Mouse (Mus musculus): ENCODE results near the gene Ntf3. TPM values are rescaled to one million over a fixed set of nuclear protein-coding genes. Genes with fewer than 3 reads are reported as not detected.

The Ntf3 gene
- total RNA-seq, 1 experiment from 2014 or later = not detected

DNA sequence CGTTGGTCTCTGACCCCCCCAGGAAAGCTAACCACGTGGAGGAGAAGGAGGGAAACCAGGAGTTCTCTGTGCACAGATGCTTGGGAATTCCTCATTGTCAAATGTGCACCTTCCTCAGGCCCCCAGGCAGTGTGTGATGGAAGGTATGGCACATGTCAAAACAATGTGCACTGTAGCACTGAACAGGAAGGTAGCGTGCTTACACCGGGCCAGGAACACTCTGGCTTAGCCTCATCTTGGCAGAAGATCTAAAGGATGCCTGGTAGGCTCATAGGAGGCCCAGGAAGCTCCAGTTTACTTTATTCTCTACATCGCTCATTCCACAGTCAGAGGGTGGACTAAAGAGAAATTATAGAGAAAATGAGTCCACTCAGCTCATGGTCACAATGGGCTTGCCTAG lies 57.5 kb downstream of the Ntf3 start:
- ATAC-seq (ENCODE audit: extremely low read depth, insufficient number of reproducible peaks, low FRiP score, poor library complexity, severe bottlenecking) = no peak

DNA sequence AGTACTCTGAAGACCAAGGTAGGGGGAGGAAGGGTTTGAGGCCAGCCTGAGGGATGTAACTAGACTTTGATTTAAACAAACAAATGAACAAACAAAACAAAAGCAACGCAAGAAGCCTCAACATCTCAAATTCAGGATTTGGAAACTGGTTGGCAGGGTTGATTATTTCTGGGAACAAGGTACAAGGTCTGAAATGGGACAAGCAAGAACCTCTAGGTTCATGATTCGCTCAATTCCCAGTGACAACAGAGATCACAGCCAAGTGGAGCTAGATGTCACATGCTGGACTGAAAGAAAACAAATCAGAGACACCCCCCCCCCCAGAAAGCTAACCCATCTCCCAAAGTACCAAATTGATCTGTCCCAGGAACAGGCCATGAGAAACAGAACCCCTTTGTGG lies 57.9 kb downstream of the Ntf3 start:
- no peak for ATAC-seq (ENCODE audit: extremely low read depth, insufficient number of reproducible peaks, low FRiP score, poor library complexity, severe bottlenecking)

DNA sequence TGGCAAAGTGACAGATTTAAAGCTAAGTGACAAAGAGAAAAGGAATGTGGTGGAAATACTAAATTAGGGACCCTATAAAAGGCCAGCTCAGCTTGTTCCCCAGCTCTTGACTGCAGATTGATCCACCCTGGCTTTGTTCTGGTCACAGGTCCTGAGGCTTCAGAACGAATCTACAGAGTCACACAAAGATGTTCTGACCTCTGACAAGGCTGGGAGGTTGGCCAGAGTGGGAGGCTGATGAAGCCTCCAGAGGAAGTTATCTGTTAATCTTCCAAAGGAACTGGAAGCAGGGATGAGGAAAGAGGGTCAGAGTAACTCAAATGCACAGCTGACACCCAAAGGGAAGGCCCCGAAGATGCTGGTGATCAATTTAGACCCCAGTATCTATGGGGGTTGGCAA lies 59.3 kb downstream of the Ntf3 start:
- no peak for ATAC-seq (ENCODE audit: extremely low read depth, insufficient number of reproducible peaks, low FRiP score, poor library complexity, severe bottlenecking)

- ATAC-seq (ENCODE audit: extremely low read depth, insufficient number of reproducible peaks, low FRiP score, poor library complexity, severe bottlenecking) = no peak
Measured at GRCm38 (mm10) chr6:126106798-126107173, 59.9 kb downstream of the Ntf3 start.

- no peak for ATAC-seq (ENCODE audit: extremely low read depth, insufficient number of reproducible peaks, low FRiP score, poor library complexity, severe bottlenecking)
Measured at GRCm38 (mm10) chr6:126106051-126106797, 60.5 kb downstream of the Ntf3 start.

DNA sequence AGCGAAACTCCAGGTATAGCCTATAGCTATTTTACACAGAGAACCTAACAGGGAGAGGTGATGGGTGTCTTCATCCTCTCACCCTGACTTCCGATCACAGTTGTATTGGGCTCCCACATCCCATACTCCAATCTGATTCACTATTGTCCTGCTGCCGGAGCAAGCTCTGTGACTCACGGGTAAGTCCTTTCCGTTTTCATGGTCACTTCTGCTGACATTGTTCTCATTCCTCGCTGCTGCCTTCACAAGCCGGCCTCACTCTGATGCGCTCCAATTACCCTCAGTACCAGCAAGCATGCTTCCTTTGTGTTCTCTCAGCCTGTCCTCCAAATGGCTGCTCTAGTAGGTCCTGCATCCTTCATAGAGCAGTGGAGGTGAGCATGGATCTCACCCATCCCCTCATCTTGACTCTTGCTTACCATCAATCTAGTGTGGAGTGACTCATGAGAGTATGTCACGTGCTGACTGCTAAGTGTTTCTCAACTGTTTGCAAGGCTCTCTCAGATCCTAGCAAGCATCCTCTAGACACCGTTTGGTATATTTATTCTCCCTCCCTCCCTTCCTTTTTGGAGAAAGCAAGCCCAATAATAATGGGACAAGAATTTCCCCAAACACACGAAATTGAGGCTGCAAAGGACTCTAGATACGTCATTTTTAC lies 61.5 kb downstream of the Ntf3 start:
- ATAC-seq (ENCODE audit: extremely low read depth, insufficient number of reproducible peaks, low FRiP score, poor library complexity, severe bottlenecking) = no peak

GRCm38 (mm10) chr6:126102571-126102970 lies 64.1 kb downstream of the Ntf3 start:
- ATAC-seq (ENCODE audit: extremely low read depth, insufficient number of reproducible peaks, low FRiP score, poor library complexity, severe bottlenecking) = no peak

- ATAC-seq (ENCODE audit: extremely low read depth, insufficient number of reproducible peaks, low FRiP score, poor library complexity, severe bottlenecking) = no peak
Measured at GRCm38 (mm10) chr6:126102007-126102406, 64.7 kb downstream of the Ntf3 start.

DNA sequence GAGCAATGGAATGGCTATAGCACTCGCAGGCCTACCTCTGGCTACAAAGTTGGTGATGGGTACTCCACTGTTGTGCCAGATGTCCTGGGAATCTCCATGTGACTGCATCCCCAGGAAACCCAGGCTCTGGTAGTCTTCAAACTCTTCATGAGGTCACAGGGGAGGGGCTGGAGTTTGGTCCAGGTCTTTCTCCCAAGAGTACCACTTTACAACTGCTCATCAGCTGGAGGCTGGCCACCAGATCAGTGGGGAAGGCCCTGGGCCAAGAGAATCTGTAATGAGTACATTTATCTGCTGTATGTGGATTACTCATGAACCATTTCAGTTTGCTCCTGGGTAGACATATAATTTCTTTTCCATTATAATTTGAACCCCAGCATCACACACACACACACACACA lies 66.1 kb downstream of the Ntf3 start:
- ATAC-seq (ENCODE audit: extremely low read depth, insufficient number of reproducible peaks, low FRiP score, poor library complexity, severe bottlenecking) = no peak

DNA sequence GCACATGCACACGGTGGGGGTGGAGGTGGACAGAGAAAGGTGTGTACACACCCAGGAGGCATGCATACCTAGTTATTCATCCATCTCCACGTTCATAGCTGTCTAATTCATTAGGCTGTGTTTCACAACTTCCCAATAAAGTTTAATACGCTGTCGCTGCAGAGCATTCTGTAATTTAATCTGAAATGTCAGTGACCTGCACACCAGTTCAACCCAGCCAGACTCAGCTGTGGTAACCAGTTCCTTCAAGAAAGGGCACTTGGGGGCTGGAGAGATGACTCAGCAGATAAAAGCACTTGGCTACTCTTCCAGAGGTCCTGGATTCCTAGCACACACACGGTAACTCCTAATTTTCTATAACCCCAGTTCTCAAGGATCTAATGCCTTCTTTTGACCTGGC lies 69.2 kb downstream of the Ntf3 start:
- ATAC-seq (ENCODE audit: extremely low read depth, insufficient number of reproducible peaks, low FRiP score, poor library complexity, severe bottlenecking) = no peak

GRCm38 (mm10) chr6:126096085-126096484 lies 70.6 kb downstream of the Ntf3 start:
- no peak for ATAC-seq (ENCODE audit: extremely low read depth, insufficient number of reproducible peaks, low FRiP score, poor library complexity, severe bottlenecking)

DNA sequence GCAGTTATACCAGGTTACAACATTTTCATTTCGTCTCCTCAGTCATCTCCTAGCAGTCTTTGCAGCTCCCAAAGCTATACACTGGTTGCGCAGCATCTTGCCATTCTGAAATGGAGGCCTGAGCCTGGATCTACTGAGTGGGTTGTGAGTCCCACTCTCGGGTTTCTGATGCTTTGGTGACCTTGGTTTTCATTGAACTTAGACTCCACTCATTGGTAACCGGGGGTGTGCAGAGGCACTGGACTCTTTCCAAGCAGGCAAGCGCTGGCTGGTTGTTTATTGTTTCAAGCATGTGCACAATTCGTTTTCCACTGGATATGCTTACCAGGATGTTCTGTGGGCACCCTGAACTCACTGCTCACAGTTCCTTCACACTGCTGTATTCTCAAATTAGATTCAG lies 71.7 kb downstream of the Ntf3 start:
- ATAC-seq (ENCODE audit: extremely low read depth, insufficient number of reproducible peaks, low FRiP score, poor library complexity, severe bottlenecking) = no peak

GRCm38 (mm10) chr6:126092026-126092425 lies 74.7 kb downstream of the Ntf3 start:
- ATAC-seq (ENCODE audit: extremely low read depth, insufficient number of reproducible peaks, low FRiP score, poor library complexity, severe bottlenecking) = no peak

DNA sequence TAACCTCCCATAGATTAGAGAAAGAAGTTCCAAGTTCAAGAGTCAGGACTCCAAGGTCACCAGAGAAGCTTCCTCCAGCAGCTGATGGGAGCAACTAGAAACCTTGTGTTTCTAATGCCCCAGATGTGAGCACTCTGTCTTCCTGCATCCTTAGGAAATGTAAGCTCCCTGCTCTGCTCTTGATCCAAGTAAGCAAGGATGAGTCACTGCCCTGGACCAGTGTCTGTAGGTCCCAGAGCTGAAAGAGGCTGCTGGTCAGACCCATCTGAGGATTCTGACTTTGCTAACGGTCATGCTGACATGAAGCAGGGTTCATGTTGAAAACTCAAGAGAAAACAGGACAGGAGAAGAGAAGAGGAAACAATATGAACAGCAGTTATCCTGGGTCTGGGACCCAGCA lies 76.6 kb downstream of the Ntf3 start:
- ATAC-seq (ENCODE audit: extremely low read depth, insufficient number of reproducible peaks, low FRiP score, poor library complexity, severe bottlenecking) = no peak

DNA sequence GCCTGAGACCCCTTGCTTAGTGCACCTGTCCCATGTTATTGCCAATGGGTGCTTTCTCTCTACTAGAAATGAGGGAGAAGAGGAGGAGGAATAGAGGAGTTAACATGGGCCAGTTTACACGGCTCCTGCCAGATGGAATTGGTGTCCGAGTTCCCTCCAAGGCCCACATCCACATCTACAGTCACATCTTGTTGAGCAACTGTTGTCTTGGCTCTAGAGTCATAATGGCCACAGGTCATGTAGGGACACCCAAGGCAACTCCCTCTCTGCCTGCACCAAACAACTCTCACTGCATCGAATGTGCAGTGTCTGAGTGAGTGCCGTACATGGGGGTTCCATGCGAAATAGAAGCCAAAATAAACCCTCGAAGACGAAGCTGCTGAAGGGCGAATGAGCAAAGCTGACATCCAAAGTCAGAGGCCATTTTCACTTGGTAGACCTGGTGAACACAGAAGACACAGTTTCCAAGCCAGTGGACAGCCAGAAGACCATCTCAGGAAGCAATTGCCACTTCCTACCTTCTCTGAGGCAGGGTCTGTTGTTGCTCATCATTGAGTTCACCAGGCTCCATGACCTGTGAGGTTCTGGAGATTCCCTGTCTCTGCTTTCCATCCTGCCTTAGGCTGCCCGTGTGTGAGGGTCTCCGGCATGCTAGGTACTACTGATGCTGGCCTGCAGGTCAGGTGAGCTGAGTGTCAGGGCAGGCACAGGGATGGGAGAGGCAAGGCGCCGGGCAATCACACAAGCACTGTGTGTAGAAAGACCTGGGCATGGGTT lies 78.0 kb downstream of the Ntf3 start:
- no peak for ATAC-seq (ENCODE audit: extremely low read depth, insufficient number of reproducible peaks, low FRiP score, poor library complexity, severe bottlenecking)

- ATAC-seq (ENCODE audit: extremely low read depth, insufficient number of reproducible peaks, low FRiP score, poor library complexity, severe bottlenecking) = no peak
Measured at GRCm38 (mm10) chr6:126086321-126086950, 80.3 kb downstream of the Ntf3 start.

DNA sequence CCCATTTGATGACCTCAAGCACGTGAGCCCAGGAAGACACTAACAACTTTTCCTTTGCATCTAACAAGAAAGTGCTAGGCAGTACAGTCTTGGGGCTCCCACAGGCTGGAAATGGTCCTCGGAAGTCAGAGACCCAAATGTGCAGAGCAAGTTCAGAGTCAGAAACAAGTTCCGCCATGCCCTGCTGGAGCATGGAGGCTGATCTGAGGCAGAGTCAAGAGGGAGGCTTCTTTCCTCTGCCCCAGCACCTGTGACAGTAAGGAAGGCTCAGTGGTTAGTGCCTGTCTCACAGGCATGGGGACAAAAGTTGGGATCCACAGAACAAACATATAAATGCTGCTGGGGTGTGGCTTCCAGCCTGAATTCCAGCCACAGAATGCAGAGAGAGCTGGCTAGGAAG lies 86.2 kb downstream of the Ntf3 start:
- no peak for ATAC-seq (ENCODE audit: extremely low read depth, insufficient number of reproducible peaks, low FRiP score, poor library complexity, severe bottlenecking)

- ATAC-seq (ENCODE audit: extremely low read depth, insufficient number of reproducible peaks, low FRiP score, poor library complexity, severe bottlenecking) = no peak
Measured at GRCm38 (mm10) chr6:126057706-126058105, 109.0 kb downstream of the Ntf3 start.

DNA sequence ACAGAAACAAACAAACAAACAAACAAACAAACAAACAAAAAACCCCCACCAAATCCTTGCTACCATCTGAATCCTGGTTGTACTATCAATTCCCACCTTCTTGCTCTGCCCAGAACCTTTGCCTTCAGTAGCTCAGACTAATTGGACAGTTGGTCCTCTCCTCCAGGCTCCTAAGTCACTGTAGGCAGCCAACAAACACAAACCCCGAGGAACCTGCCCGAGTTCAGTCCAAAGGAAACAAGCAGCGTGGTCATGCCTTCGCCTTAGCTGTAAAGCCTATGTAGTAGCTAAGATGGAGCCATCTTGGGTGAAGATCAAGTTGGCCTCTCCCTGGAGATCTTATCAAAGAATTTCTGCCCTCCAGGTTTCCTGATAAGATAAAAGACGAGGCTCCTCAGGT lies 113.6 kb downstream of the Ntf3 start:
- ATAC-seq (ENCODE audit: extremely low read depth, insufficient number of reproducible peaks, low FRiP score, poor library complexity, severe bottlenecking) = no peak
